8 mouse cellular contexts compared by ENCODE assay signal in genomic region chr11:78182961-78183844, GRCm38 (mm10). TPM values are rescaled to one million over a fixed set of nuclear protein-coding genes. Genes with fewer than 3 reads are reported as not detected.
DNase-seq lines count a peak whose midpoint lies in the region; ATAC-seq lines count a peak whose summit lies in the region.

Gene Rpl23a (minus strand): TSS chr11:78183584.

- peak within 1 kb of the TSS; percentile 96 for H3K4me3 ChIP-seq in megakaryocyte, embryonic 14.5 days (replicated peaks)

- peaks cover 17% of the 10 kb centered on the region for H3K27me3 ChIP-seq in megakaryocyte, embryonic 14.5 days (replicated peaks)

- H3K4me1 ChIP-seq in megakaryocyte, embryonic 14.5 days: peaks cover 51% of the 10 kb centered on the region

- ATAC-seq in inflammation-experienced regulatory T-cells, adult 6 months: peak; percentile 99

- peak; percentile 87 to 97 for DNase-seq in adrenal gland, adult (ENCODE audit: inconsistent age in 2 of 2, low spot score in 1 of 2)
- peak; percentile 97 for DNase-seq in embryo, embryonic 10.5 days (ENCODE audit: low spot score)
- DNase-seq in gastrocnemius, postnatal 25 days: peak; percentile 79
- DNase-seq in left cerebral cortex, adult 9 months (ENCODE audit: low spot score in 2 of 2): peak; percentile 88 to 93
- peak; percentile 88 to 93 for DNase-seq in right cerebral cortex, adult 2 months (ENCODE audit: low spot score in 2 of 2)
- DNase-seq in urinary bladder, postnatal 25 days (ENCODE audit: low spot score): peak; percentile 67

- no peaks in the 10 kb centered on the region for H3K9me3 ChIP-seq in megakaryocyte, embryonic 14.5 days

- peaks cover 33% of the 10 kb centered on the region for H3K36me3 ChIP-seq in megakaryocyte, embryonic 14.5 days (replicated peaks; ENCODE audit: low read length)

RNA-seq across cellular contexts. Expression of gene Rpl23a, which starts in this region (rescaled TPM):
- total RNA-seq in gastrocnemius, postnatal 25 days (2021): 100 to 1,000 TPM; 715 to 745 TPM
- 1,000 to 10,000 TPM; 2,768 to 4,435 (median 3,801) TPM for polyA plus RNA-seq in inflammation-experienced regulatory T-cells, adult 6 months (2017; shearing (Covaris generic))
- 151 and 1,521 TPM in 2 replicates for polyA plus RNA-seq in megakaryocyte, embryonic 14.5 days (2012; ENCODE audit: insufficient read depth, low replicate concordance)

Comparison
In these comparisons a context has a peak if more than half of its experiments do, and no peak if none do; other contexts are left out.
1. Peak in every context shown above with its lines: DNase-seq, ATAC-seq and H3K4me3 ChIP-seq.